Mouse (Mus musculus) MEL (cell line): ENCODE measurements around the gene Olfr1246.

Source experiments
- CTCF ChIP-seq, 3 experiments: IDR thresholded peaks in 2 of 3; conservative IDR thresholded peaks in 1 of 3; 2 replicates each; pipeline ENCODE4 v1.5.1; 2011 to 2012; ENCODE audit warnings: low read length in 3 of 3, low read depth in 2 of 3, mild to moderate bottlenecking in 2 of 3, improper control_type of control experiment in 1 of 3, inconsistent platforms in 1 of 3, mixed read lengths in 1 of 3, moderate library complexity in 1 of 3; ENCODE audit not compliant: control insufficient read depth in 1 of 3, insufficient read depth in 1 of 3, poor library complexity in 1 of 3, severe bottlenecking in 1 of 3
- E2F4 ChIP-seq: IDR thresholded peaks from 2 replicates; pipeline ENCODE4 v1.6.1; 2011; ENCODE audit warnings: low read depth, low read length, improper control_type of control experiment, borderline replicate concordance
- ELF1 ChIP-seq: IDR thresholded peaks from 2 replicates; pipeline ENCODE4 v1.6.1; 2014; ENCODE audit warnings: low read depth, mild to moderate bottlenecking, inconsistent platforms, low read length, improper control_type of control experiment, moderate library complexity
- EP300 ChIP-seq, 2 experiments: IDR thresholded peaks; 2 replicates each; pipeline ENCODE4 v1.6.1; 2011; ENCODE audit warnings: improper control_type of control experiment in 2 of 2, low read length in 2 of 2, low read depth in 1 of 2, mild to moderate bottlenecking in 1 of 2
- GATA1 ChIP-seq: IDR thresholded peaks from 2 replicates; pipeline ENCODE4 v1.6.1; 2011; ENCODE audit warnings: low read depth, low read length, improper control_type of control experiment
- HCFC1 ChIP-seq: IDR thresholded peaks from 2 replicates; pipeline ENCODE4 v1.6.1; 2012; ENCODE audit warnings: low read depth, mild to moderate bottlenecking, inconsistent platforms, low read length, improper control_type of control experiment, moderate library complexity
- MAX ChIP-seq: IDR thresholded peaks from 2 replicates; pipeline ENCODE4 v1.6.1; 2011; ENCODE audit warnings: low read length, improper control_type of control experiment
- POLR2A ChIP-seq, 2 experiments: IDR thresholded peaks; 2 replicates each; pipeline ENCODE4 v1.6.1; 2011 to 2012; ENCODE audit warnings: low read length in 2 of 2, mild to moderate bottlenecking in 2 of 2, control low read depth in 1 of 2, improper control_type of control experiment in 1 of 2, low read depth in 1 of 2, moderate library complexity in 1 of 2; ENCODE audit not compliant: control insufficient read depth in 1 of 2, insufficient read depth in 1 of 2, poor library complexity in 1 of 2
- POLR2AphosphoS5 ChIP-seq: IDR thresholded peaks from 2 replicates; pipeline ENCODE4 v1.6.1; 2012; ENCODE audit warnings: low read depth, borderline replicate concordance, mild to moderate bottlenecking, inconsistent platforms, low read length, moderate library complexity, mixed read lengths
- SIN3A ChIP-seq: IDR thresholded peaks from 2 replicates; pipeline ENCODE4 v1.6.1; 2012; ENCODE audit warnings: low read length, improper control_type of control experiment, inconsistent platforms
- TAL1 ChIP-seq: IDR thresholded peaks from 2 replicates; pipeline ENCODE4 v1.6.1; 2012; ENCODE audit warnings: mild to moderate bottlenecking, inconsistent platforms, low read length, moderate library complexity, mixed read lengths
- TBP ChIP-seq: IDR thresholded peaks from 2 replicates; pipeline ENCODE4 v1.8.0; 2011; ENCODE audit warnings: low read depth, low read length, improper control_type of control experiment
- USF1 ChIP-seq: IDR thresholded peaks from 2 replicates; pipeline ENCODE4 v1.6.1; 2014; ENCODE audit warnings: low read depth, mild to moderate bottlenecking, inconsistent platforms, low read length, improper control_type of control experiment, moderate library complexity
- ZMIZ1 ChIP-seq: IDR thresholded peaks from 2 replicates; pipeline ENCODE4 v1.6.1; 2012; ENCODE audit warnings: low read depth, mild to moderate bottlenecking, inconsistent platforms, low read length, improper control_type of control experiment, moderate library complexity

DNA sequence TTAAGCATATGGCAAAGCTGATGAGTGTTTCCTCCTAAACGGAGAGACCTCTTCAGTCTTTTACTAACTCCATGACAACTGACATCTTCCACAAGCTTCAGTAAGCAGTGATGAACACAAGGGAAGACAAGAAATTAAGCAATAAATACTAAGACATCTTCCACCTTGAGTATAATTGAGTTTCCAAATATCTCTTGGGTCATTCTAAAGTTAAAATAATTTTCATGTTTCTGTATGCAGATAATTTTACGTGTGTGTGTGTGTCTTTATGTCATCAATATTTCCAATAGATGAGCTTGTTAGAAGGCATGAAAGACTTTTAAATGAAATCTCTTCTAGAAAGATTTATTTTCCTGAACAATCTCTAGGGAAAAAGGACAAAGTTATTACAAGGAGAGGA is at the start of gene Olfr1246:
- TF ChIP-seq CTCF (IDR thresholded peaks at IDR 0.05 in 2 of 3, conservative IDR thresholded peaks at IDR 0.05 in 1 of 3; ENCODE audit: control insufficient read depth in 1 of 3, insufficient read depth in 1 of 3, low read depth in 2 of 3, low read length in 3 of 3, poor library complexity in 1 of 3, severe bottlenecking in 1 of 3) (no peak), TAL1 (no peak), SIN3A (no peak), MAX (no peak), ELF1 (no peak), POLR2A (IDR thresholded peaks at IDR 0.05; ENCODE audit: control insufficient read depth in 1 of 2, insufficient read depth in 1 of 2, low read depth in 1 of 2, low read length in 2 of 2, poor library complexity in 1 of 2) (no peak), E2F4 (no peak), EP300 (IDR thresholded peaks at IDR 0.05; ENCODE audit: low read depth in 1 of 2, low read length in 2 of 2) (no peak), TBP (no peak), POLR2AphosphoS5 (no peak), ZMIZ1 (no peak), USF1 (no peak), GATA1 (no peak), HCFC1 (no peak)
